Mouse (Mus musculus) bone marrow, adult 2 months (tissue): Measurements from ENCODE around the gene 1700007K13Rik. TPM values are rescaled to one million over a fixed set of nuclear protein-coding genes. Genes with fewer than 3 reads are reported as not detected.
"Not testable (repeated sequence)": the region's sequence is repeated elsewhere in the genome, so short reads cannot be mapped to it uniquely, and the experiment has no call there.

ENCODE experiments used
- H3K27ac ChIP-seq: fragments of 200-500 bp; 2 replicates; pipeline ENCODE4 v1.5.1; 2012; ENCODE audit warnings: low read depth, mild to moderate bottlenecking, control low read depth, inconsistent platforms, low read length; ENCODE audit not compliant: control insufficient read depth, poor library complexity, insufficient read depth
- H3K4me1 ChIP-seq: fragments of 200-500 bp; 2 replicates; pipeline ENCODE4 v1.6.1; 2011; ENCODE audit warnings: low read length; ENCODE audit not compliant: control insufficient read depth, insufficient read depth
- H3K4me3 ChIP-seq: fragments of 200-500 bp; replicated peaks from 2 replicates; pipeline ENCODE3; 2011; ENCODE audit warnings: mild to moderate bottlenecking, low read depth, low read length, control low read depth; ENCODE audit not compliant: control insufficient read depth
- CTCF ChIP-seq: fragments of 200-500 bp; IDR thresholded peaks from 2 replicates; pipeline ENCODE4 v1.5.1; 2011; ENCODE audit warnings: low read length, control low read depth; ENCODE audit not compliant: control insufficient read depth, insufficient read depth
- POLR2A ChIP-seq: fragments of 200-500 bp; IDR thresholded peaks from 2 replicates; pipeline ENCODE4 v1.6.1; 2011; ENCODE audit warnings: low read depth, mild to moderate bottlenecking, control low read depth, low read length, borderline replicate concordance; ENCODE audit not compliant: control insufficient read depth
- WGBS: fragments of 180-500 bp; shearing (Covaris S2); methylation state at CpG from one replicate; pipeline ENCODE4 v1.1.7; 2018; 5-methylcytosine and 5-hydroxymethylcytosine counted together
- polyA plus RNA-seq: library from polyadenylated mRNA; stranded (reverse); fragments of >200 nt; gene quantifications from 2 replicates; pipeline ENCODE4 v1.2.4, GENCODE M21; 2011; ENCODE audit warnings: low replicate concordance; ENCODE audit not compliant: missing spikeins, insufficient read depth, insufficient read length

1700007K13Rik gene
- 6.8 TPM in 1 of 2 replicates, not detected in the other for polyA plus RNA-seq

DNA sequence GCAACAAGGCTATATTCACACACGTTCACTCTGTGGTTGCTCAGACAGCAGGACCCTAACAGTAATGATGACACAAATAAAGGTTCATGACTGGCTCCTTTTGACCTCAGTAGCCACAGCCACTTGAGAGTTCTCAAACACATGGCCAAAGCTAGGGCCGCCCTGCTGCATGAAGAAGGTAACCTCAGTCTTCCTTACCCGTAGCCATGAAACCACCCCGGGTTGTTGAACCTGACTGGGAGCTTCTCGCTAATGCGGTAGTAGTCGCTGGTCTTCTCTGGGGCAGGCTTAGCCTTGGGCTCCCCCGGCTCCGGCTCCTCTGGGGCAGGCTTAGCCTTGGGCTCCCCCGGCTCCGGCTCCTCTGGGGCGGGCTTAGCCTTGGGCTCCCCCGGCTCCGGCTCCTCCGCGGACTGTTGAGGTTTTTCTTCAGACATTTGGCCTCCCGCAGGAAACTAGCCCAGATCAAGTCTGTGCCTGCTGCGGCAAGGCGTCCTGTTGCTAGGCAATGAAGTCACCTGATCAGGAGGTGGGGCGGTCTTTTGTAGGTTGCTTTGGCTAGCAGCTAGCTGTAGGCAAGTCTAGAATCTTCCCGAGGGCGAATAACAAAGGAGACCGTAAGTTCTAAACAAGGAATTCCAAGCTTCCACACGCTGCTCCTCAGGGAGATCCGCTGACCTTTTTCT, at the start of gene 1700007K13Rik:
1700007K13Rik (minus strand) TSS at position 497 of the 683 bp plus-strand sequence.
- WGBS, result 5% methylated on average over 25 of the region's 25 CpGs
- Histone ChIP-seq H3K4me3 (no peak within 1 kb of the TSS), H3K27ac (no peak within 1 kb of the TSS), H3K4me1 (no peaks in the 10 kb centered on the region; the same call in 1 of the 2 replicates)
- TF ChIP-seq POLR2A (no peak), CTCF (no peak)

DNA sequence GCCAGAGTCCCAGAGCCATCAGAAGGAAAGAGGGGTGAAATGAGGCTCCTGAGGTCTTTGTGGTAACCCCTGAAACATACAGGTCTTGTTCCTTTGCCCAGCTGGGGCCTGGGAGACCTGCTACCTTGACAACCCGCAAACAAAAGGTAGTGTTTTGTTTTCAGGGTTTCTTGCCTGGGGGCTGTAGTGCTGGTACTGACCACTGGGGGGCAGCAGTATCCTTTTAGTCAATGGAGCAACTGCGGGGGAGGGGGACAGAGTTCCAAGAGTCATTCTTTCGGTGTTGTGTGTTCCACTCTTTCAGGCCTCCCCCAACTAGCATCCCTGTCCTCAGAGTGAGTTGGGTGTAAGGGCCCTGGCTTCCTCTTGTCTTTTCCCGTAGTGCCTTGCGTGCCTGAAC, 48.4 kb upstream of the 1700007K13Rik start:
- 23% methylated on average over 5 of the region's 5 CpGs for WGBS
- no peak for TF ChIP-seq POLR2A
- peak; percentile 85 for TF ChIP-seq CTCF
- H3K4me1 ChIP-seq, result peaks cover 3% of the 10 kb centered on the region
- no peak overlapping the region for H3K27ac ChIP-seq
- no peak overlapping the region for H3K4me3 ChIP-seq

DNA sequence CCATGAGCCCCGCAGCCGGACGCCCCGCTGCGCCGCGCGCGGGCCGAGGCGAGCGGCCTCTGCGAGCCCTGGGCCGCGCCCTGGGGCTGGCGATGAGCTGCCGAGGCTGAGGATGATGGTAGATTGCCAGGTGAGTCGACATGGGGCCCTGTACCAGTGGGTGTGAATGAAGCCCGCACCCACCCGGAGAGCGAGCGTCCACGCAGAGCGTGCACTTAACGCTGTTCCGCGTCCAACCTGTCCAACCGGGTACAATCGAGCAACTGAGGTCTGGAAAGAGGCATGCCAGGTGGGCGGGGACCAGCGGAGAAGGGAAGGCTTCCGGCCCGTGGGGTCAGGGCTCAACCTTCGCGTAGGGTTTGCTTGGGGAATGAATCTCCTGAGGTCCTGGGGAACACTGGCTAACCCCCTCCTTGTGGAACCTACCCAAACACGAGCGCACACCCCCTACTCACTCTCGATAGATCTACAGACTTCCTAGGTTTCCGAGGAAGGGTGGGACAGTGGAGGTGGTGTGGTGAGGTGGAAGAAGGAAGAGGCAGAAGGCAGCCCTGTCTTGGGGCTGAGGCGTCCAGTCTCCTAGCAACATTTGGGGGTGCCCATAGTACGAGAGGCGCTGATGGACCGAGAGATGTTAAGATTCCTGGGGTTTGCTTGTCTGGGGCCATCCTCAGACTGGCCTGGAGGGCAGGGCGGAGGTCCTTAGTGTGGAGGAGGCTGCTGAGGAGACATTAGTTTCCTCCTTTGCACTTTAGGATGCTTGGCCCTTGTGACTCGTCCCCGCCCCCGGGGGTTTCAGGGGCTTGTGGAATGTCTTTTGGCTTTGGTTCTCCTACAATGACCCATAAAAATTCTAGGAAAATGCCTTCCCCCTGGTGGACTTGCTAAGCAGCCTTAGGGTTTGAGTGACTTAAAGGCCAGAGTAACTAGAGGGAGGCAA, 47.6 kb upstream of the 1700007K13Rik start:
- WGBS, result 2% methylated on average over 47 of the region's 47 CpGs
- TF ChIP-seq CTCF (no peak), POLR2A (no peak)
- peak overlapping the region; percentile 61 for H3K4me3 ChIP-seq
- H3K4me1 ChIP-seq, result peaks cover 3% of the 10 kb centered on the region
- H3K27ac ChIP-seq, result peak overlapping the region; percentile 27; the same call in 1 of the 2 replicates

DNA sequence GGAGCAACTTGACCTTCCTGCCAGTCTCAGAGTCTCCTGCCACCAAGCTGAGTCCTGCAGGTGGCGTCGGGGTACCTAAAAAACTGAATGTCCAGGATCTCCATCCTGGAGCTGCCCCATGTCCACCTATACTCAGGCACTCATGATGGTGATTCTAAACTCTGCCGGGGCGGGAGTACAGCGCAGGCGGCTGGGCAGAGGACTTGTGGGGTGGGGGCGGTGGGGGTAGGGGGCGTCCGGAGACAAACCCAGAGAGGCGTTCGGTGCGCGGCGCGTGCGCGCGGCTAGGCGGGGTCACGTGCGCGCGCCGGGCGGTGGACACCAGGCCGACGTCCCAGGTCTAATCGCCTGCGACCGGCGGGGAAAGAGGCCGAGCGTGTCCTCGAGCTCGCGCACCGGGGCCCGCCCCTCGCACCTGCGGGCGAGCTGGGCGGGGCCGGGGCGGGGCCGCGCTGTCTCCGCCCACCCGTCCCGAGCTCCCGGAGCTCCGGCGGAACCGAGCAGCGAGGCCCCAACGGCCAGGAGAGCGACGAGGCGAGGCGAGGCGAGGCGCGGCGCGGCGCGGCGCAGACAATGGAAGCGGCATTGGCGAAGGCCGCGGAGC, 46.8 kb upstream of the 1700007K13Rik start, which contains the start of gene Ralgds:
Ralgds (plus strand) TSS at position 328 of the 604 bp plus-strand sequence.
- Histone ChIP-seq H3K27ac (peak within 1 kb of the TSS; percentile 27; the same call in 1 of the 2 replicates), H3K4me1 (peaks cover 3% of the 10 kb centered on the region; the same call in 1 of the 2 replicates), H3K4me3 (peak within 1 kb of the TSS; percentile 61)
- TF ChIP-seq CTCF (no peak), POLR2A (no peak)
- 1% methylated on average over 71 of the region's 71 CpGs for WGBS

- not testable (repeated sequence) for H3K27ac ChIP-seq, H3K4me3 ChIP-seq, H3K4me1 ChIP-seq
- 38% methylated on average over 5 of the region's 5 CpGs for WGBS
Observed at GRCm38 (mm10) chr2:28511600-28511999, 45.5 kb upstream of the 1700007K13Rik start.

DNA sequence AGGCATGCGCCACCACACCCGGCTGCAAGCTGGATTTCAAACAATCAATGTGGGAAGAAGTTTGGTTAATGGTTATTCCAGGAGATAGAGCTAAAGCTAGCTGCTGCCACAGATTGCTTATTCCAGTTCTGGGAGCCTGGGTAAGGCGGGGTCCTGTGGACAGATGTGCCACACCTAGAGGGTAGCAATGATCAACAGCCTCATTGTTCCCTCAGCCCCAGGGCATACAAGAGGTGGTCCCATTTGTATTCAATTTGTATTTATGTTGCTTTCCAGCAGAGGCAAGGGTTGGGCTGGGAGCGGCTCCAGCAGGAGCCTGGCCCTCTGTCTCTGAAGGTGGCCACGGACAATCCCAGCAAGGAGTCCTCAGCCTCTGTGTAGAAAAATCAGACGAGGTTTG, 40.2 kb upstream of the 1700007K13Rik start:
- WGBS, result 78% methylated on average over 6 of the region's 6 CpGs
- Histone ChIP-seq H3K4me3 (no peak overlapping the region), H3K4me1 (no peaks in the 10 kb centered on the region), H3K27ac (no peak overlapping the region)
- no peak for TF ChIP-seq POLR2A
- TF ChIP-seq CTCF, result no peak

GRCm38 (mm10) chr2:28505795-28506194, 39.7 kb upstream of the 1700007K13Rik start, which contains the start of gene Gm10134:
Gm10134 (plus strand) TSS chr2:28506095.
- WGBS, result 69% methylated on average over 3 of the region's 3 CpGs
- TF ChIP-seq CTCF (no peak), POLR2A (no peak)
- no peaks in the 10 kb centered on the region for H3K4me1 ChIP-seq
- H3K27ac ChIP-seq, result no peak within 1 kb of the TSS
- no peak within 1 kb of the TSS for H3K4me3 ChIP-seq

DNA sequence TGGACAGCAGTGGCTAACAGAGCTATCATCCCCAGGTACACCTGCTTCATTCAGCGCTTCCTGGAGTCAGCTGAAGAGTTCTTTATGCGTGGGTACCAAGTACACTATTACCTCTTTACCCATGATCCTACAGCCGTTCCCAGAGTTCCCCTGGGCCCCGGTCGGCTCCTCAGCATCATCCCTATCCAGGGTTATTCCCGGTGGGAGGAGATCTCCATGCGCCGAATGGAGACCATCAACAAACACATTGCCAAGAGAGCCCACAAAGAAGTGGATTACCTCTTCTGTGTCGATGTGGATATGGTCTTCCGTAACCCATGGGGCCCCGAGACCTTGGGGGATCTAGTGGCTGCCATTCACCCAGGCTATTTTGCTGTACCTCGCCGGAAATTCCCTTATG, 38.5 kb upstream of the 1700007K13Rik start:
- WGBS, result 84% methylated on average over 13 of the region's 13 CpGs
- no peak for TF ChIP-seq POLR2A
- TF ChIP-seq CTCF, result no peak
- H3K4me1 ChIP-seq, result no peaks in the 10 kb centered on the region
- no peak overlapping the region for H3K4me3 ChIP-seq
- H3K27ac ChIP-seq, result no peak overlapping the region
